Mouse (Mus musculus) heart, embryonic 13.5 days (tissue): ENCODE results near the gene Spats1. TPM values are rescaled to one million over a fixed set of nuclear protein-coding genes. Genes with fewer than 3 reads are reported as not detected.
A peak's percentile ranks its signal among the peaks of the same experiment; 100 is the strongest.

Experiments used
- ATAC-seq: fragments of 200-750 bp; cut with Nextera tagmentation; 2 replicates; pipeline ENCODE4 v1.8.0; 2017; ENCODE audit warnings: moderate TSS enrichment; ENCODE audit not compliant: insufficient number of reproducible peaks, low FRiP score, low TSS enrichment; ENCODE audit errors: extremely low read depth
- H3K27ac ChIP-seq: fragments of 300-500 bp; sonication (generic); replicated peaks from 2 replicates; pipeline ENCODE4 v1.5.1; 2015; ENCODE audit warnings: moderate library complexity, mild to moderate bottlenecking, inconsistent platforms
- H3K27me3 ChIP-seq: fragments of 300-500 bp; sonication (generic); replicated peaks from 2 replicates; pipeline ENCODE4 v1.6.1; 2015; ENCODE audit warnings: mild to moderate bottlenecking, inconsistent platforms
- H3K36me3 ChIP-seq: fragments of 300-500 bp; sonication (generic); 2 replicates; pipeline ENCODE4 v1.6.1; 2015; ENCODE audit warnings: mild to moderate bottlenecking, inconsistent platforms
- H3K4me1 ChIP-seq: fragments of 300-500 bp; sonication (generic); 2 replicates; pipeline ENCODE4 v1.6.1; 2015; ENCODE audit warnings: inconsistent platforms
- H3K4me2 ChIP-seq: fragments of 300-500 bp; sonication (generic); 2 replicates; pipeline ENCODE4 v1.6.1; 2015; ENCODE audit warnings: inconsistent platforms, mild to moderate bottlenecking, moderate library complexity
- H3K4me3 ChIP-seq: fragments of 300-500 bp; sonication (generic); 2 replicates; pipeline ENCODE4 v1.5.1; 2015; ENCODE audit warnings: moderate library complexity, mild to moderate bottlenecking, inconsistent platforms
- H3K9ac ChIP-seq: fragments of 300-500 bp; sonication (generic); 2 replicates; pipeline ENCODE4 v1.6.1; 2015; ENCODE audit warnings: inconsistent platforms, mild to moderate bottlenecking, moderate library complexity
- H3K9me3 ChIP-seq: fragments of 300-500 bp; sonication (generic); 2 replicates; pipeline ENCODE4 v1.6.1; 2016; ENCODE audit warnings: inconsistent platforms
- WGBS: fragments of 180-500 bp; shearing (Covaris S2); methylation state at CpG from one replicate; pipeline ENCODE4 v1.1.7; 2015; ENCODE audit warnings: mixed read lengths; 5-methylcytosine and 5-hydroxymethylcytosine counted together
- polyA plus RNA-seq: library from polyadenylated mRNA; unstranded; fragments of >200 nt; fragmentation: Nextera tagmentation; extraction: Ambion mirVana; gene quantifications from 2 replicates; pipeline ENCODE4 v1.2.1, GENCODE M21; 2015

Spats1 gene
- polyA plus RNA-seq, 1 experiment from 2014 or later: 0.98 TPM

DNA sequence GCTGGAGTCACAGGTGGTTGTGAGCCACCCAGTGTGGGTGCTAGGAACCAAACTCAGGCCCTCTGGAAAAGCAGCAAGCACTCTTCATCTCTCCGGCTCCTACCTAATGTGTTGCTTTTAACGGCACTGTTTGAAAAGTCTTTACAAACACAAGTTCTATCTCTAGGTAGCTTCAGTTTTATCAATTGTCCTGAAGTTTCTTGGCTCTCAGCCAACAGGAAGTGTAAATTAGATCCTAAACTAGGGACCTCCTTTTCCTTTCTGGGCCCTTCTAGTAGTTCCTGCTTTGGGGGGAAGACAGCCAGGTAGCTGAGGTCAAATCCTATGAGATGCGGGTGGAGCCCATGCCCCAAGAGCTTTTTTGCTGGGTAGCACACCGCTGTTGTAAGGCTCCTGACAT lies 35.7 kb upstream of the Spats1 start:
- no peaks in the 10 kb centered on the region for H3K9me3 ChIP-seq
- H3K9ac ChIP-seq: no peak overlapping the region
- peaks cover 38% of the 10 kb centered on the region for H3K36me3 ChIP-seq
- H3K4me1 ChIP-seq: peaks cover 12% of the 10 kb centered on the region
- ATAC-seq: no peak
- no peaks in the 10 kb centered on the region for H3K27me3 ChIP-seq
- H3K4me3 ChIP-seq: no peak overlapping the region
- H3K4me2 ChIP-seq: no peak overlapping the region
- no peak overlapping the region for H3K27ac ChIP-seq
- 90% methylated on average over 4 of the region's 4 CpGs for WGBS

DNA sequence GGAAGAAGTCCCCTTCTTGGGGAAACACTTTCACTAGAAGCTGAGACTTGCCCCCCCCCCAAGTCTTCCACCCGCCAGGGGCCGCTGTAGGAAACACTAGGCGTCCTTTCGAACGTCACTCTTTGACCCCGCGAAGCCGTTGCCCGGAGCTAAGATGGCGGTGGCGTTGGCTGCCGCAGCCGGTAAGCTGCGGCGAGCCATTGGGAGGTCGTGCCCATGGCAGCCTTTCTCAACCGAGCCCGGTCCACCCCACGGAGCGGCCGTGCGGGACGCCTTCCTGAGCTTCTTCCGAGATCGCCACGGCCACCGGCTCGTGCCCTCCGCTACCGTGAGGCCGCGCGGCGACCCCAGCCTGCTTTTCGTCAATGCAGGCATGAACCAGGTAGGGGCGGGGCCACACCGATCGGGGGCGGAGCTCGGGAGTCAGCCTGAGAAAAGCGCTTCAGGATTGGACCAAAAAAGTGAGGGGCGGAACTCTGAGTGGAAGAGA lies 31.5 kb upstream of the Spats1 start, which contains the start of gene Aars2:
TSS of gene Aars2 (plus strand) at position 142 of the 490 bp plus-strand sequence.
- H3K27me3 ChIP-seq: no peaks in the 10 kb centered on the region
- peak; percentile 88 for ATAC-seq

DNA sequence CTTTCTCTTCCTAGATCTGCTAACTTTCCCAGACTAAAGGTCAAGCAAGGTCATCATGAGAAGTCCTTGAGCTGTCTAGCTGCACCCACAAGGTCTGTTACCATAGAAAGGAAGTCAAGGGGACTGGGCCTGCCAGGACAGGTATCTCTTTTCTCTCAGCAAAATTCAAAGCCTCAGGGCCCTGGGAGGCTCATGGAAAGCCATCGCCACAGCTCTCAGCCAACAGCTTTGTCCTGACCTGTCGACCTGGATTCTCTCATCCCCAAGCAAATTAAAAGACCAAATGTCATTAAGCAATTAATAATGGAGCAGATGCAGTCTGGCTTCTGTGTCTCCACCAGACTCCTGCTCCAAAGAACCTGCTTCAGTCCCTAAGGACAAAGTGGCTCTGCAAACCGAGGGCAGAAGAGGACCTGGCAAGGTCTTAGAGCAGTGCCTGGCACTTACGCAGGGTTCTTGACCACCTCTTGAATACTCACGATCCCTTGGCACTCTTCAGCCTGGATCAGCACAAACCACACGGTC lies 30.8 kb upstream of the Spats1 start:
- H3K27me3 ChIP-seq: no peaks in the 10 kb centered on the region
- H3K4me2 ChIP-seq: no peak overlapping the region
- peak overlapping the region; percentile 91; the same call in 1 of the 2 replicates for H3K9ac ChIP-seq
- H3K4me3 ChIP-seq: no peak overlapping the region
- H3K9me3 ChIP-seq: no peaks in the 10 kb centered on the region
- H3K27ac ChIP-seq: no peak overlapping the region
- WGBS: 72% methylated on average over 6 of the region's 6 CpGs
- peaks cover 29% of the 10 kb centered on the region for H3K36me3 ChIP-seq
- ATAC-seq: no peak
- H3K4me1 ChIP-seq: peaks cover 24% of the 10 kb centered on the region

More for the DNA sequence above, 31.5 kb upstream of the Spats1 start, which contains the start of gene Aars2:
- H3K4me1 ChIP-seq: peaks cover 18% of the 10 kb centered on the region
- H3K36me3 ChIP-seq: peaks cover 36% of the 10 kb centered on the region
- peak within 1 kb of the TSS; percentile 86 for H3K27ac ChIP-seq
- 1% methylated on average over 42 of the region's 42 CpGs for WGBS
- H3K4me3 ChIP-seq: peak within 1 kb of the TSS; percentile 89
- peak within 1 kb of the TSS; percentile 62 for H3K4me2 ChIP-seq
- H3K9me3 ChIP-seq: no peaks in the 10 kb centered on the region
- H3K9ac ChIP-seq: peak within 1 kb of the TSS; percentile 91

DNA sequence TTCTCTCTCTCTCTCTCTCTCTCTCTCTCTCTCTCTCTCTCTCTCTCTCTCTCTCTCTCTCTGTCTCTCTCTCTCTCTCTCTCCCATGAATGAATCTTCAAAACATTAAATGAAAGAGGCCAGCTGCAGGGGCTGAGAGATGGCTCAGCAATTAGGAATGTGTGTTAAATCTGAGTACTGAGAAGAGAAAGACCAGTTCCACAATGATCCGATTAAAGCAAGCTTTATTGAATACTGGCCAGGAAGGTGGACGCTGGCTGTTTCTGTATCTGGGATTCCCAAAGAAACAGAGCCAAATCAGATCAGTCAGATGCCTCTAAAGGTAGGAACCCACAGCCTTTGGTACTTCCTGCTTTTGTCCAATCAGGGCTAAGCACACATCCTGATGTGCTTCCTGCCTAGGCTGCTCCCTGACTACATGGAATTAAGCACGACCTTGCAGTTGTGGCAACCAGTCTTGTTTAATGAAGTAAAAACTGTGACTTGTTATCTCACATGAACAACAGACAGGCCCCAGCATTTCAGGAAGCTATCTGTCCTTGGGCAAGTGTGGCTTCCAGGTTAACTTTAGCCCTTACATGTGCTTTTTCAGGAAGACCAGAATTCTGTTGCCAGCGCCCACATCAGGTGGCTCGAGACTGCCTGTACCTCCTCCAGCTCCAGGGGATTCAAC lies 28.2 kb upstream of the Spats1 start:
- no peaks in the 10 kb centered on the region for H3K9me3 ChIP-seq
- H3K27me3 ChIP-seq: no peaks in the 10 kb centered on the region
- peak overlapping the region; percentile 31; the same call in 1 of the 2 replicates for H3K27ac ChIP-seq

GRCm38 (mm10) chr17:45502324-45502723 lies 27.1 kb upstream of the Spats1 start:
- Histone ChIP-seq H3K4me1 (peaks cover 37% of the 10 kb centered on the region), H3K9ac (no peak overlapping the region), H3K4me2 (no peak overlapping the region), H3K36me3 (no peaks in the 10 kb centered on the region), H3K27ac (no peak overlapping the region), H3K27me3 (no peaks in the 10 kb centered on the region), H3K9me3 (no peaks in the 10 kb centered on the region), H3K4me3 (no peak overlapping the region)
- ATAC-seq: no peak
- 41% methylated on average over 4 of the region's 4 CpGs for WGBS

More for the DNA sequence above, 28.2 kb upstream of the Spats1 start:
- no peak overlapping the region for H3K4me2 ChIP-seq
- ATAC-seq: no peak
- 31% methylated on average over 5 of the region's 5 CpGs for WGBS
- H3K4me1 ChIP-seq: peaks cover 36% of the 10 kb centered on the region
- H3K36me3 ChIP-seq: peaks cover 5% of the 10 kb centered on the region
- H3K9ac ChIP-seq: no peak overlapping the region
- no peak overlapping the region for H3K4me3 ChIP-seq

GRCm38 (mm10) chr17:45500981-45501380 lies 25.8 kb upstream of the Spats1 start:
- no peaks in the 10 kb centered on the region for H3K27me3 ChIP-seq
- H3K9ac ChIP-seq: no peak overlapping the region
- no peak overlapping the region for H3K4me2 ChIP-seq
- WGBS: 26% methylated on average over 4 of the region's 4 CpGs
- H3K36me3 ChIP-seq: no peaks in the 10 kb centered on the region
- H3K4me3 ChIP-seq: no peak overlapping the region
- ATAC-seq: no peak
- H3K4me1 ChIP-seq: peaks cover 28% of the 10 kb centered on the region
- H3K9me3 ChIP-seq: no peaks in the 10 kb centered on the region
- H3K27ac ChIP-seq: no peak overlapping the region

DNA sequence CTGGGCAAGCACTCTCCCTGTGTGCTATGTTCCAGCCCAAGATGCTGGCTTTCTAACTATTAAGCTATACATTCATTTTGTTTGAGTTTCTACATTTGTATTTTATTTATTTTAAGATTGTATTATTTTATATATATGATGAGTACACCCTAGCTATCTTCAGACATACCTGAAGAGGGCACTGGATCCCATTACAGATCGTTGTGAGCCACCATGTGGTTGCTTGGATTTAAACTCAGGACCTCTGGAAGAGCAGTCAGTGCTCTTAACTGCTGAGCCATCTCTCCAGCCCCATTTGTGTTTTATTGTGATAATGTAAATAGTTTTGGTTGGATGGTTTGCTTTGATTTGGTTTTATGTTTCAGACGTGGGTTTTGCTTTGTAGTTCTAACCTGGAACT lies 24.3 kb upstream of the Spats1 start:
- Histone ChIP-seq H3K9ac (no peak overlapping the region), H3K36me3 (no peaks in the 10 kb centered on the region), H3K4me2 (no peak overlapping the region), H3K27me3 (no peaks in the 10 kb centered on the region), H3K9me3 (no peaks in the 10 kb centered on the region), H3K4me1 (peaks cover 27% of the 10 kb centered on the region), H3K4me3 (no peak overlapping the region), H3K27ac (no peak overlapping the region)
- 44% methylated on average over 2 of the region's 2 CpGs for WGBS
- no peak for ATAC-seq

GRCm38 (mm10) chr17:45498397-45498796 lies 23.2 kb upstream of the Spats1 start:
- H3K4me1 ChIP-seq: peaks cover 22% of the 10 kb centered on the region
- H3K9ac ChIP-seq: no peak overlapping the region
- no peak overlapping the region for H3K4me3 ChIP-seq
- no peaks in the 10 kb centered on the region for H3K36me3 ChIP-seq
- no peaks in the 10 kb centered on the region for H3K9me3 ChIP-seq
- no peak overlapping the region for H3K4me2 ChIP-seq
- no peak for ATAC-seq
- 61% methylated on average over 13 of the region's 13 CpGs for WGBS
- peaks cover 7% of the 10 kb centered on the region; the same call in 1 of the 2 replicates for H3K27me3 ChIP-seq
- no peak overlapping the region for H3K27ac ChIP-seq

- no peak for ATAC-seq
- Histone ChIP-seq H3K4me2 (no peak overlapping the region), H3K4me1 (peaks cover 15% of the 10 kb centered on the region), H3K36me3 (no peaks in the 10 kb centered on the region), H3K27me3 (peaks cover 20% of the 10 kb centered on the region), H3K27ac (no peak overlapping the region), H3K9ac (no peak overlapping the region), H3K9me3 (no peaks in the 10 kb centered on the region), H3K4me3 (no peak overlapping the region)
- 71% methylated on average over 11 of the region's 11 CpGs for WGBS
Observed at GRCm38 (mm10) chr17:45495398-45495797, 20.2 kb upstream of the Spats1 start.

- Histone ChIP-seq H3K9me3 (no peaks in the 10 kb centered on the region), H3K4me2 (peak overlapping the region; percentile 7; the same call in 1 of the 2 replicates), H3K4me1 (peaks cover 10% of the 10 kb centered on the region), H3K4me3 (no peak overlapping the region), H3K27me3 (peaks cover 25% of the 10 kb centered on the region), H3K36me3 (no peaks in the 10 kb centered on the region), H3K27ac (no peak overlapping the region), H3K9ac (no peak overlapping the region)
- WGBS: 52% methylated on average over 13 of the region's 13 CpGs
- no peak for ATAC-seq
Observed at GRCm38 (mm10) chr17:45490532-45491154, 15.4 kb upstream of the Spats1 start.

- H3K9ac ChIP-seq: no peak overlapping the region
- H3K4me2 ChIP-seq: no peak overlapping the region
- H3K36me3 ChIP-seq: no peaks in the 10 kb centered on the region
- H3K4me1 ChIP-seq: peaks cover 10% of the 10 kb centered on the region
- H3K9me3 ChIP-seq: no peaks in the 10 kb centered on the region
- H3K27me3 ChIP-seq: peaks cover 27% of the 10 kb centered on the region
- 78% methylated on average over 6 of the region's 6 CpGs for WGBS
- no peak overlapping the region for H3K4me3 ChIP-seq
- ATAC-seq: no peak
- H3K27ac ChIP-seq: no peak overlapping the region
Observed at GRCm38 (mm10) chr17:45489736-45490135, 14.5 kb upstream of the Spats1 start.
